Comparison of ENCODE assay signal across 11 mouse cellular contexts in the genomic region with DNA sequence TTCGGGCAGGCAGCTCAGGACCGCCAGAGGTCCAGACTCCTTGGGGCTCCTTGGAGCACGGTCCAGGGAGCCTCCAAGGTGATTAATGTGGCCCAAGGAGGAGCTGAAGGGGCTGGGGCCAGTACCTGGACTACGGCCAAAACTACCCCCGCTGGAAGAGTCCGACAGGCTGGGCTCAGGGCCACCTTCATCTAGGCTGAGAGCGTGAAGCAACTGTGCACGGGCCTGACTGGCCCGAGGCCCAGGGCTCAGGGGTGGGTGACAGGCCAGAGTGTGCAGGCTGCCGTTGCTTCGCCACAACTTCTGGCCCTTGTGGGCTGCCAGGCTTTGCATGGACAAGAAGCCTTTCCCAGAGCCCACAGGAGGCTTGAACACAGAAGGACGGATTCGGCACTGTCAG. TPM values are rescaled to one million over a fixed set of nuclear protein-coding genes. Genes with fewer than 3 reads are reported as not detected.
A peak's percentile ranks its signal among the peaks of the same experiment; 100 is the strongest.
DNase-seq lines count a peak whose midpoint lies in the region; TF ChIP-seq lines count a peak whose summit lies in the region.
"Had no signal": no experiment of that assay in that cellular context is flagged by ENCODE, and none has a peak within 500 bp of the region (broad histone marks: within the 10 kb centered on the region; RNA-seq: fewer than 3 reads in every experiment).

No protein-coding gene starts in this region.

- no peak for TF ChIP-seq CTCF in thymus, adult 2 months (IDR thresholded peaks at IDR 0.05; ENCODE audit: borderline replicate concordance, control insufficient read depth, extremely low read depth, insufficient read depth, low read length, poor library complexity)

- intact Hi-C loops in gastrocnemius, postnatal 36 days (cut with DNase I), result no loop called here

- no peak overlapping the region for H3K4me3 ChIP-seq in thymus, adult 2 months (ENCODE audit: control insufficient read depth, insufficient read depth, low read length)
- H3K4me3 ChIP-seq: limb, embryonic 13.5 days; myocyte had no signal

- no peaks in the 10 kb centered on the region for H3K36me3 ChIP-seq in thymus, adult 2 months (ENCODE audit: control insufficient read depth, insufficient read depth, low read length)

- peak; percentile 35 for DNase-seq in gastrocnemius, postnatal 10 days
- no peak for DNase-seq in gastrocnemius, postnatal 36 days
- peak; percentile 42 for DNase-seq in kidney, postnatal 10 days
- no peak for DNase-seq in kidney, adult 9 months
- no peak for DNase-seq in thymus, adult 2 months
- no peak for DNase-seq in thymus, adult 18-20 months
- peak; percentile 36 to 70 for DNase-seq in lung, postnatal 4 days
- no peak for DNase-seq in frontal cortex, postnatal 10 days (ENCODE audit: low spot score in 2 of 2)
- DNase-seq: heart, postnatal 14 days had no signal

- no peak for TF ChIP-seq POLR2A in thymus, adult 2 months (IDR thresholded peaks at IDR 0.05; ENCODE audit: control insufficient read depth, extremely low read depth, insufficient read depth, low read length, poor library complexity)

- WGBS in thymus, adult 2 months, result 81% methylated on average over 13 of the region's 13 CpGs

- H3K4me1 ChIP-seq in thymus, adult 2 months (replicated peaks; ENCODE audit: control insufficient read depth, insufficient read depth, low read length), result peaks cover 89% of the 10 kb centered on the region

- no peaks in the 10 kb centered on the region for H3K27me3 ChIP-seq in thymus, adult 2 months (ENCODE audit: control insufficient read depth, insufficient read depth, low read length)
- H3K27me3 ChIP-seq: limb, embryonic 13.5 days had no signal

- H3K27ac ChIP-seq in thymus, adult 2 months (ENCODE audit: control insufficient read depth, insufficient read depth, low read length), result peak overlapping the region; percentile 92
- H3K27ac ChIP-seq: limb, embryonic 13.5 days had no signal

RNA-seq across cellular contexts. Expression of a gene that starts 5.3 kb away (rescaled TPM):
- total RNA-seq in gastrocnemius, postnatal 10 days (2021), result 10 to 100 TPM; 12.2 to 15.7 TPM
- 1 to 10 TPM; 3.3 to 6.0 TPM for total RNA-seq in gastrocnemius, postnatal 36 days (2021)
- 22.7 and 25.5 TPM in 2 replicates for polyA plus RNA-seq in thymus, adult 2 months (2012; rRNA removed)

RNA-seq across cellular contexts. Expression of a gene that starts 5.5 kb away (rescaled TPM):
- 1 to 10 TPM in 1 of 2 experiments, under 1 TPM in 1; 0.52 to 1.1 TPM for total RNA-seq in gastrocnemius, postnatal 10 days (2021)
- total RNA-seq in gastrocnemius, postnatal 36 days (2021), result under 1 TPM; 0.18 to 0.30 TPM
- 15.8 and 16.6 TPM in 2 replicates for polyA plus RNA-seq in thymus, adult 2 months (2012; rRNA removed)

RNA-seq across cellular contexts. Expression of a gene that starts 9.6 kb away (rescaled TPM):
- 10 to 100 TPM; 16.2 to 17.9 TPM for total RNA-seq in gastrocnemius, postnatal 10 days (2021)
- total RNA-seq in gastrocnemius, postnatal 36 days (2021), result 10 to 100 TPM in 1 of 2 experiments, 1 to 10 TPM in 1; 8.5 to 12.1 TPM
- 123 and 125 TPM in 2 replicates for polyA plus RNA-seq in thymus, adult 2 months (2012; rRNA removed)

RNA-seq across cellular contexts. Expression of a gene that starts 25.8 kb away (rescaled TPM):
- total RNA-seq in gastrocnemius, postnatal 10 days (2021), result 10 to 100 TPM; 37.4 to 39.1 TPM
- total RNA-seq in gastrocnemius, postnatal 36 days (2021), result 10 to 100 TPM; 21.0 to 24.7 TPM
- 69.3 and 70.8 TPM in 2 replicates for polyA plus RNA-seq in thymus, adult 2 months (2012; rRNA removed)

RNA-seq across cellular contexts. Expression of a gene that starts 38.6 kb away (rescaled TPM):
- total RNA-seq in gastrocnemius, postnatal 10 days (2021), result 100 to 1,000 TPM; 180 to 186 TPM
- total RNA-seq in gastrocnemius, postnatal 36 days (2021), result 100 to 1,000 TPM in 1 of 2 experiments, 10 to 100 TPM in 1; 93.4 to 103 TPM
- 533 and 863 TPM in 2 replicates for polyA plus RNA-seq in thymus, adult 2 months (2012; rRNA removed)

Comparison
In these comparisons a context has a peak if more than half of its experiments do, and no peak if none do; other contexts are left out.
1. DNase-seq: peak in gastrocnemius, postnatal 10 days (single experiment), kidney, postnatal 10 days (single experiment) and lung, postnatal 4 days (2 of 2); none in gastrocnemius, postnatal 36 days (0 of 2), kidney, adult 9 months (single experiment), thymus, adult 2 months (single experiment), thymus, adult 18-20 months (0 of 2) and frontal cortex, postnatal 10 days (0 of 2).